Mouse (Mus musculus): ENCODE data around the gene Mpeg1.
A peak's percentile ranks its signal among the peaks of the same experiment; 100 is the strongest.

Mpeg1 gene

DNA sequence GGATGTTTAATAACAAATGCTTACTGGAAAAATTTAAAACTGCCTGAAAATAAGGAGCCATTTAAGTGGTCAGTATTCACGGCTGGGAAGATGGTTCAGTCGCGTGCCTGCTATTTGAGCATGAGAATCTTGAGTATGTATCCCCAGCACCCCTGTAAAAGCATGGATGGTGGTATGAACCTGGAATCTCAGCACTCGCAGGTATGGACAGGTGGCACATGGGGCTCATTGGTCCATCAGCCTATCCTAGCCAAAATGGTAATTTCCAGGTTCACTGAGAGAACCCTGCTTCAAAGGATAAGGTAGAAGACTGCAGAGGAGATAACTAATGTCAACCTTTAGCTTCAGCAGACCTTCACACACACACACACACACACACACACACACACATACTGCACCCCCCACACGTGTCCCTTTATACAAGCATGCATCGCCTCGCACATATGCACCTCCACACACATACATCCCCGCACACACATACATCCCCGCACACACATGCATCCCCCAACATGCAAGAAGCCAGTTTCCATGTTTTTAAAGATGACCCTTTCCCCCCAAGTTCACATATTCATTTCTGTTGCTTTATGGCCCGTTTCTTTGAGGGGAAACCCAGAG, 5.1 kb downstream of the Mpeg1 start:
- DNase-seq (ENCODE audit: low spot score), result no peak

DNA sequence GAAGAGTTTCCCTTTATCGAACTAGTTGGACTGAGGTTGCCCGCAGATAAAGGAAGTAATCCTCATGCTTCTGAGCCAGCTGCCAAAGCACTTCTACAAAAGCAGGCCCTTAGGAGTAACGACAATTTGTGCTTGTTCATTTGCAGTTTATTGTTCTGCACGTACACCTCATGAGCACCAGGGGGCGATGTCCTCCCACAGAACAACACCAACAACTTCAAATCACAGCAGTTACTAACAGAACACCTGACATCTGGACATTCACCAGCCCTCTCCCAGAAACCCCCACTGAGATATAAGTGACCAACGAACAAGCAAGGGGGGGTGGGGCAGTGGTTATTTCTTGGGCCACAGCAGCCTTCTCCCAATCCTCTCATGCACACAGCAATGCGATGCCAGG, 5.6 kb downstream of the Mpeg1 start:
- peak; percentile 73 for DNase-seq (ENCODE audit: low spot score)

DNA sequence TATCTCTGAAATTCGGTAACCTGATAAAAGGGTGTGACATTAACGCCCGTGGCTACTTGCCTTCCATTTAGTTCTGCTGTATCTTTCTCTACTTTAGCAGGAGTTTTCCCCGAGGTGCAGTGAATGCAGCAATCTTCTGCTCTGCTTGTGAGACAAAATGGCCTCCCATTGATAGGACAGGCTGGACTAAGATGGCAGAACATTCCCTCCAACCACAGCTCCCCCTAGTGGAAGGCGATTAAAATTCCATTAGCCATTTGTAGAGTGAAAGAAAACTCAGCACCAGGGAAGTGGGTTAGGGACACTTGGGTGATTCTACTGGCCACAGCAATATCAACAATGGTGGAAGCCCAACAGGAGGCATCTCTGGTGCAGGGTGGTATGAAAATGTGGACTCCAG, 6.9 kb downstream of the Mpeg1 start:
- DNase-seq (ENCODE audit: low spot score), result peak; percentile 73

DNA sequence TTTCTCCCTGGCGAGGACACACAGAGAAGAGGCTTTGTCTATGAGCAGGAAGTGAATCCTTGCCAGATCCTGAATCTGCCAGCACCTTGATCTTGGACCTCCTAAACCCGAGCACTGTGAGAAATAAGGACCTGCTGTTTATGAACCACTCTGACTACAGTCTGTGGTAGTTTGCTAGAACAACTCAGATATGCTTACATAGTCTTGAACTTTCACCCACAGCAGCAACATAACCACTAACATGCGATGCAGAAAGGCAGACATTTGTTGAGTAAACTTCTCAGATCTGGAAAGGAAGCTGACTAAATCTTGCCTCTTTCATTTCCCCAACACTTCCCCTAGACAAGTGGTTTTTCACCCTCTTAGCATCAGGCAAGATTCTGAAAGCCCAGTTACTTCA, 11.3 kb downstream of the Mpeg1 start:
- peak; percentile 43 for DNase-seq (ENCODE audit: low spot score)

DNA sequence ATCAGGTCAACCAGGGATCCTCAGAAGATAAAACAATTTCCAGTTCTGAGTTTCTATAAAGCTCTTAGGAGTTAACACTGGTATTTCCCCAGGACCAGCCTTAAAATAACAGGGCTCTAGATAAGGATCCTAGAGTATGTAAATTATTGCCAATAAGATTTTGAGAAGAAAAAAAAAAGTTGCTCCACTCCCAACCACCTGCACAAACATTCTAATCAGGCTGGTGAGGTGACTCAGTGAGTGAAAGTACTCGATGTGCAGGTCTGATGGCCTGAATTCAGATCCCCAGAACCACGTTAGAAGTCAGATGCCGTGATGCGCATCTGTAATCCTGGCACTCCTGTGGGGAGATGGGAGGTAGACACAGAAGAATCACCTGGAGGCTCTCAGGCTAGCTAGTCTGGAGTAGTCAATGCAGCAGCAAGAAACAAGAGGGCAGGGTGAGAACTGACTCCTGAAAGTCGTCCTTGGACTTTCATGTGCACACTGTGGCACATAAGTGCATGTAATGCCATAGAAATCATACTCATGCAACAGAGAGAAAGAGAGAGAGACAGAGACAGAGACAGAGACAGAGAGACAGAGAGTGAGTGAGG, 11.9 kb downstream of the Mpeg1 start:
- DNase-seq (ENCODE audit: low spot score), result peak; percentile 36

DNA sequence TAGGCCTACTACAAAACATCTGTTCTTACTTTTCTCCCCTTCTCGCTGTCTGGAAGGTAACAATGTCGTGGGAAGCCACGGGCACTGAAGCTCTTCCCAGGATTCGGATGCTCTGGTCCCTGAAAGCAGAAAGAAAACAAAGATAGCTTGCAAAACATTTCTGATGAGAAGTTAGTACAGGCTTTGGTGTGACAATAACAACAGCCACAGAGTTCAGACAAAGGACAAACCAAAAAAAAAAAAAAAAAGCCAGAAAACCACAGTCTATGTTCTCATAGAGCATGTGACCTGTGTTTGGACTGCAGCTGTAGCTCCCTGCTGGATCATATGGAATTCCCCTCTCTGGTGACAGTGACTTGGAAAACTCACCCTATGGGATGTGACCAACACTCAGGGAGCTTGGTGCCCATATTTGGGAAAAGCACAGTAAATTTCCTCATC, 12.6 kb downstream of the Mpeg1 start:
- peak; percentile 25 for DNase-seq (ENCODE audit: low spot score)

DNA sequence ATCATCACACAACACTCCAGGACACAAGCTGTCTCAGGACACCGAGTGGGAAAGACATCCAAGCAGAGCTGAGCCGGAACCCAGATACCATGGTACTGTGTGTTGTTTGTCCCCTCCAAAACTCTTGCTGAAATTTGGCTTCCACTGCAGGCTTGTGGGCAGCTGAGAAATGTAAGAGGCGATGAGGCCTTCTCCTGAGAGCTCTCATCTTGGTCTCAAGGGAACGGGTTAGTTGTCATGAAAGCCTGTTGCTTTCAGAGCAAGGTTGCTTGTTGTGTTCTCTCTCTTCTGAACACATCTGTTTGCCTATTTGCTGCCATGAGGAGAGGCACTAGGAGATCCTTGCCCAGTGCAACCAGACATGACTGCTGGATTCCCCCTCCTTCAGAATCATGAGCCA, 13.4 kb downstream of the Mpeg1 start:
- DNase-seq (ENCODE audit: low spot score), result peak; percentile 29

DNA sequence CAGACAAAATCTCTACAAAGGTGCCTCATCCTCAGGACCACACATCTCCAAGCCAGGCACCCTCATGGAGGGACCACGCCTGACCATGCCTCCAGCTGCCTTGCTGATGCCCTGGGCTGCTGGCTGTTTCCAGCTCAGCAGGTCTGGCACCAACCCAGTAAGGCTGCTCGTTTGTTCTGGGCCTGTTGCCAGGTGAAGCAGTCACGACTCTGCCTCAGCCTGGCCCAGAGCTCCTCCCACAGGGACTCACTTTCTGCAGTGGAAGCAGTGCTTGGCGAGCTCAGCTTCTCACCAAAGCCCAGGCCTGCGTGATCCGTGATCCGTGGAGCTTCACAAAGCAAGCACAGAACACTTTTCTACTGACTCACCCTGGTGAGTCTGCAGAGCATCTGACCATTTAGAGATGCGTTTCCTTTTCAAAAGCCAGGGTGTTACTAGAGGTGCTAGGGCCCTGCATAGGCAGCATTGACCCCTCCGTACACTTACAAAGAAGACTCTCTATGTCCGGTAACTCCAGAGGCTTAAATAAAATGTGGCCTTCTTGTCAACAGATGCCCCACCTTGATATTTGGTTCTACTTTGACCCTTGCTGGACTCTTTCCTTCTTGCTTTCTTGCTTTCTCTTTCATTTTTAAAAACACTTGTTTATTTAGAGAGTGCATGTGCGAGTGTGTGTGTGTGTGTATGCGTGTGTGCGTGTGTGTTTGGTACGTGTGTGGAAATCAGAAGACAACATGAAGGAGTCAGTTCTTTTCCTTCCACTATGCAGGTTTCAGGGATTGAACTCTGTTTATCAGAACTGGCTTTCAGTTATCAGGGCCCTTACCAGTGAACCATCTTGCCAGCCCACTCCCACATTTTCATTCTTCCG, 15.0 kb downstream of the Mpeg1 start:
- DNase-seq (ENCODE audit: low spot score), result peak; percentile 95

DNA sequence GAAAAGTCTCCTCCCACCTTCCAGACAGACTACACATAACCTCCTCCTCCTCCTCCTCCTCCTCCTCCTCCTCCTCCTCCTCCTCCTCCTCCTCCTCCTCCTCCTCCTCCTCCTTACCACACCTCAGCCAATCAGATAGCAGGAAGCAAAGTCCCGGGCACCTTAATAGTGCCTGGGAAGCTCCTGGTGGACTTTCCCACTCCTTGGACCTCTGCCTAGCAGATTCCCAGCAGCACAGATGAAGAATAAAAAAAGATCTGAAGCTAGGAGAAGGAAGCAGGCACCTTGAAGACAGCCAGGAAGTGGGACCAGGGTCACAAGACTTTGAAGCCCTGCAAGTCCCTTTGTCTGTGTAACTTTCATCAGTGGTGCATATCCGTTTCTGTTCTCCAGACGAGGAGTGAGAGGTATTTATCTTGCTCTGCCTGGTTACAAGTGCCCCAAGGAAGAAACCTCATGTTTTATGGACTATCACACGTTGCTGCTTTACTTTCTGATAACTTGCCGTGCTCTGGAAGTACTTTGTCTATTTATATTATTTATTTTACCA, 16.2 kb downstream of the Mpeg1 start:
- DNase-seq (ENCODE audit: low spot score), result no peak

DNA sequence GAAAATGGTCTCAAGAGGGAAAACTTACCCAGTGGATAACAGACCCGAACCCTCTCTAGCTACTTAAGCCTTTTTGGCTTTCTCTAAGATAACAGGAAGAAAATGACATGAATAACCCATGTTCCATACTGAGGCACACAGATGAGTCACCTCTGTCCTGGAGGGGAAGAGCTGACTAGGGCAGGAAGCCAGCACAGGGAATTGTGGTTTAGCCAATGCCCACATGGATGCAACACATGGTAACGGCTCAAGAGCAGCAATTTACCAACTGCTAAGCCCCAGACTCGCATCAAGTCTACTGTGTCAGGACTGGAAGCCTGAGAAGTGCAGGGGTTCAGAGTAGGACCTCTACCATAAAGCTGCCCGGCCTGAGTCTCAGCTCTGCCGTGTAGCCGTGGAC, 17.8 kb downstream of the Mpeg1 start:
- no peak for DNase-seq (ENCODE audit: low spot score)

DNA sequence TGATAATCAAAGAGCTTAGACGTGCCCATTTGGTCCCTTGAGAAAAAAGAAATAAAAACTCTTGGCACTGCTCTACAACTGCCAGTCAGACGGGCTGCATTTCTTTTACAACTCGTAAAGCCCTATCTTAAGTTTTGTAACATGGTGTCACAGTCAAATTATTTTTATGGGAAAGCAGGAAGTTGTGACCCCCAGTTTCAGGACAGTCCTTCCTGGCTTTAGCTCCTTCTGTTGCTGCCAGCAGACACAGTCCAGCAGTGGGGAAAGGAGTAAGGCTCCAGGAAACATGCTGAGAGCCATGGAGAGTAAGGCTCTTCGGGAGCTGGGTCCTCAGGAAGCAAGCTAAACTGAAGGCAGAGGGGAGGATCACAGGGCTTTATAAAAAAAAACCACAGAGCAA, 23.2 kb downstream of the Mpeg1 start:
- DNase-seq (ENCODE audit: low spot score), result no peak

DNA sequence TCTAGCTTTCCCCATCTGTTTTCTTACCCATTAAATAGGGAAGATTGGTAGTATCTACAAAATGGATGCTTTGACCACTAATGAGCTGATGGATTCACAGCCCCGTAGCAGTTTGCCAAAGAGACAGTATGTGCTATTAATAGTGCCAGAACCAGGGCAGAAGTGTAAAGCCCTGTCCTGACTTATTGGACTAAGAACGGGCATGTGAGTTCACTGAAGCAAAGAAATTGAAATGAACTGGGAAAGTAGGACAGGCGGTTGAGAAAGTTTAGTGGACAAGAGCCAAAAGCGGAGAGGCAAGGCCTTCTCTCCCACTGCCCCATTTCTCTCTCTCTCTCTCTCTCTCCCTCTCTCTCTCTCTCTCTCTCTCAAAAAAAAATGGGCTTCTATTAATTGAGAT, 23.6 kb downstream of the Mpeg1 start:
- DNase-seq (ENCODE audit: low spot score), result no peak

DNA sequence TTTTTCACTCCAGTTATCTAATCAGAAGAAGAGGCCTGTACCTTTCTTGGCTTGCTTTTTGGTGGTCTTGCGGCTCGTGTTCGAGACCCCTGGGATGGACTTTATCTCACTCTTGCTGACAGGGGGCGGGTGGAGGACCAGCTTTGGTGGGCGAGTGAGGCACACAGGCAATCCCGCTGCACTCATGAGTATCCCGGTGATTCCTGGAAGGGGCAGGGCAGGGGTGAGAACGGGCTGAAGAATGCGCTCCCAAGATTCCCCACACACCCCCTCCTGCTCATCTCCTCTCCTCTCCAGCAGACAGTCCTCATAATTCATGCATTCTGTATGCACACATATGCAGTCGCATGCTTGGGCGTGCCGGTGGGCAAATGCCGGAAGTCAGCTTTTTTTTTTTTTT, 24.6 kb downstream of the Mpeg1 start:
- no peak for DNase-seq (ENCODE audit: low spot score)

DNA sequence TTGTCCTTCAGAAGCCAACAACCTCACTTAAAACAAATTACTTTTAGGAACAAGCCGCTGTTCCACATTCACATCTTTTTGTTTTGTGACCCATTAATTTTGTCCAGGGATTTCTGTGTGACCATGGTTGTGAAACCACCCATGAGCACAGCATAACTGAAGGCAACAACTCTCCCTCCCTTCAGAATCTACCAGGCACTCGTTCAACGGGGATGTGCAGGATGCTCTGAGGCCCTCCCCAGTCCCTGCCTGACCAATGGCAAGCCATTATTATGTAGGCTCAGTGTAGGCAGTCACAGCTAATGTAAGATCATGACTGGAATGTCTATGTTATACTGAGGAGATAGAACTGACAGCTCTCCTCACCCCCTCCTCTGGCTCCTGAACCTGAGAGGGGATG, 25.1 kb downstream of the Mpeg1 start:
- no peak for DNase-seq (ENCODE audit: low spot score)

DNA sequence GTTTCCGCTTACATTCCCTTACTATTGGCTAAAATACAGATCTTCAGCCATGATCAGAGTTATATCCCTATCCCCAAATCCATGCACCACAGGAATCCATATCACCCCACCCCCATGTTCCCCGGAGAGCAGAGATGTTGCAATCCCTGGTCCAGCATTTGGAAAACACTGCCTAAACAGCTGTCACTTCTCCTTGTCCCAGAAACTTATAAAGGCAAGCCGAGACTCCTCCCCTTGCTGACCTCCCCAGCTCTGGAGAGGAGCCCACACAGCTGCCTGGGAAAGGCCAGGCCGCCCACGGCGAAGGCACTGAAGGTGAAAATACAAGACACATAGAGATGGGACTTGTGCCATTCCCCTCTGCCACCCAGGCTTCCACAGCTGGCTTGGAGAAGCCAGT, 26.3 kb downstream of the Mpeg1 start:
- DNase-seq (ENCODE audit: low spot score), result peak; percentile 82

DNA sequence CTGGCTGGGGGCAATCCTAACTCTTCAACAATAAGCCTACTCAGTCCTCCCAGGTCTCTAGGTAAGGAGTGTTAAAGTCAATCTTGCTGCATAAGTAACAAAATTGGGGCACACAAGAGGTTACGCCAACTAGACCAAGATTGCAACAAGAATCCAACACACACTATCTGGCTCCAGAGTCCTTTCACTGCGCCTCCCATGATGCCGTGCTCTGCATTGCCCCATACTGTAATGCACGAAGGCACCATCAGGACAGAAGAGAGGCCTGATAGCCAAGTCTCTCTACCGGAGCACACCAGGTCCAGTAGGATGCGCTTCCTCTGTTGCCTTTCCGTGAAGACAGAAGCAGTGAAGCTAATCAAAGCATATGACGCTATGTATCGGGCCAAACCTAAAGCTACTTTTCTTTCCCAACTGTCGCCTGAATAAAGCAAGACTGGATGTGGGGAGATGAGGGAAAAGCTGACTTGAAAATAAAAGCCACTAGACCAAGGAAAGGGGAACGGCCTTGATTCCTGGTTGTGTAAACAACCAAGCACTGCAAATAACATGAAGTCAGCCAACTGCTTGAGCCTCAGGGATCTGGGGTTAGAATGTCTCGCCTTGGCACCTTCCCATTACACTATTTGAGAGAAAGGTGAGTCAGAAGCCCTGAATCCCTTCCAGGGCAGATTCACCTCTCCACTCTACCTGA, 27.1 kb downstream of the Mpeg1 start:
- DNase-seq (ENCODE audit: low spot score), result no peak

DNA sequence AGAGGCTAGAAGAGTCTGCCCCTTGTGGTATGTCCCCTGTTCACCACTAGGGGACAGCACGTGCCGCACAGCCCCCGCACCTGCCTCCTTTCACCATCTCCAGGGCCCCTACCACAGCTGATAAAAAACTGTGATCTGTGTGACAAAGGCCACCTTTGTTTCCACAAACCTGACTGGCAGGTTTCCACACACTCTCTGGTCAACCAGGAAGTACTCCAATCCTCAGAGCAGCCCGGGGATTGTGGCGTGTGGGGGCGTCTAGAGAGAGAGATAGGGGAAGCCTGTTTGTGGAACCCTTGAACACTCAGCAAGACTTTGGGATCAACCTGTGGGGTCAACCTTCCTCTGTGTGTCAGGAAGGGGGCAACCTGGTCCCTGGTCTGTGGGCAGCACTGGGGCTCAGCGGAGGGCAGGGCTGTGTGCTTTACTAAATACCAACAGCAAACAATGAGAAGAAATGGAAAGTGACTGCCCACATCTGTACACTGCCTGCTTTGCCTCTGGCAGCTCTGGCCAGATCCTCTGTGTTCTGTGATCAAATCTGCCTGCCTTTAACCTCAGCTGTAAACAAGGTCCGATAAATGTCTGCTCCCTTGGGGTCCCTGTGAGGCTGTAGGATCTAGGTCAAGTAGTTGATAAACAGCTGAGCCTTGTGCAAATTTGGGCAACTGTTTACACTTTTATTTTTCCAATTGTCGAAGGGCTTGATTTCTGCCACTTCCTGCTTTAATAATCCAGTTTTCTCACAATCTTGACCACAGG, 27.8 kb downstream of the Mpeg1 start:
- DNase-seq (ENCODE audit: low spot score), result peak; percentile 77

DNA sequence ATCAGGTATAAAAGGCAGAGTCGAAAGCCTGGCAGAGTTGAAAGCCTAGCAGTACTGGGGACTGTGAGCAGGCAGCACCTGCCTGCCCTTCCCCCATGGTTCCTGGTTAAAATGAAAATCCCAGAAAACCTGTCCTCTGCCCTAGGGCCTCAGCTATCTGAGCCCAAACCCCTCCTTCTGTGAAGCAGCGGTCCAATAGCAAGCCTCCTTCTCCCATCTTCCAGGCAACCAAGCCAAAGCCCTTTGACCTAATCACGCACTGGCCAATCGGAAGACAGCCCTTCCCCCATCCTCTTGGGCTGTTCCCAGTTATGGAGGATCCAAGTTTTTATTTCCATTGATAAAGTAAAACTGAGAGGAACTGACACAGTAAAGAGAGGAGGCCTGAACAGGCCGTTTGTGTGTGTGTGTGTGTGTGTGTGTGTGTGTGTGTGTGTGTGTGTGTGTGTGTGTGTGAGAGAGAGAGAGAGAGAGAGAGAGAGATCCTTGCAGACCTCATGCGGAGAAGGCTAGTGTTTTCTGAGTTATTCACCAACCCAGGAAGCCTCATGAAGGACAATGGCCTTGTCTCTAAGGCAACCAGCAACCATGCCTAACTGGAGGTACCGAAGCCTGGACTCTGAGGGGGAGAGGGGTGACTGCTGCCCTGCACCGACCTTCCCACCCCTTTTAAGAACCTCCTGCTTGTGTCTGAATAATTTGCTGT, 28.5 kb downstream of the Mpeg1 start:
- peak; percentile 68 for DNase-seq (ENCODE audit: low spot score)

DNA sequence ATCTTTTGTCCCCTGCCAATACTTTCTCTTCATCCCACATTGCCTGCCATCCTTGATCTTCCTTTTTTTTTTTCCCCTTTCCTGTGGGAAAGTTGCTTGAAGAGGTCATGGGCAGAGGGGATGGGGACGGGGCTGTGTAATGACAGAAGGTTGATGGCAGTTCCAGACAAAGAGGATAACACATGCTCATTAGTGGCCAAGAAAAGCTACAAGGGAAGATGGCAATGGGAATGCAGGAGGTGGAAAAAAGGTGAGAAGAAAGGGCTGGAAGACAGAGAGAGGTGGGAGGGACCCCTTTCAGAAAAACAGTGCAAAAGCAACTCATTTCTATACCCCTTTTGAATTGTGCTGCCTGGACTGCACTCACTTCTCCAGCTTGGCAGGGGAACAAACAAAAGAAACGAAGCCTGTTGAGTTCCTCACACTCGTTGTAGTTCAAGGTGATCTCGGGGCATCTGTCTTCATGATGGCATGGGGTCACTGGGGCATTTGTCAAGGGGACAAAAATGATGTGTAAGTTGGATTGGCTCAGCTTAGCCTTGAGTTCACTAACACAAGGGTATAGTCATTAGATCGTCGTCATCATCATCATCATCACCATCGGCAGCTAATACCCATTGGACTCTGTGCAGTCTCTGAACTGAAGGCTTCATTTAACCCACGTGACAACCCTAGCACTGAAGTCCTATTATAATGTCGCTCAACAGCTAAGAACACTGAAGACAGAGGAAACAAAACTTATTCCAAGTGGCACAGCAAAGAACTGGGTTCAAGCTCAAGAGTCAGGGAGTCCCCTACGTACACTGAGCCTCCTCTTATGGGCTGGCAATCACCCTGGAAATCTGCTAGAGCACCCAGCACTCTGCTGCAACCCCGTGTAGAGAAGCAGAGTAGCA, 29.3 kb downstream of the Mpeg1 start:
- peak; percentile 30 for DNase-seq (ENCODE audit: low spot score)

DNA sequence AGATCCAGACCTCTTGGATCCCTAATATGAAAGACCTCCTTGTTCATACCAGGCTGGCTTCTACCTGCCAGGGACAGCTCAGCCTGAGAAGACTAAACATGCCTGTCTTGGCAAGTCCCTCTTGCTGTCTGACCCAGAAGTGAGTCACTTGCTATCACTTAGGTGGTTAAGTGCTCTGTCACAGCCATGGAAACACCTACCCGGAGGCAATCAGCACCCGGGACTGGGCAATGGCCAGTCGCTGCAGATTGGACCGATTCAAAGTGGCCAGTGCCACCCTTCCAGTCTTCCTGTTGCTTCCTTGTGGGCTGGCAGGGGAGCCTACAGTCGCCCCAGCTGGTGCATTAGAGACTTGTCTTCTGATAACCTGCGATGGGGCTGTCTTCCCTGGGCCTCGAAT, 31.1 kb downstream of the Mpeg1 start:
- no peak for DNase-seq (ENCODE audit: low spot score)
